Mouse (Mus musculus): ENCODE data around the gene Polr2h.

DNA sequence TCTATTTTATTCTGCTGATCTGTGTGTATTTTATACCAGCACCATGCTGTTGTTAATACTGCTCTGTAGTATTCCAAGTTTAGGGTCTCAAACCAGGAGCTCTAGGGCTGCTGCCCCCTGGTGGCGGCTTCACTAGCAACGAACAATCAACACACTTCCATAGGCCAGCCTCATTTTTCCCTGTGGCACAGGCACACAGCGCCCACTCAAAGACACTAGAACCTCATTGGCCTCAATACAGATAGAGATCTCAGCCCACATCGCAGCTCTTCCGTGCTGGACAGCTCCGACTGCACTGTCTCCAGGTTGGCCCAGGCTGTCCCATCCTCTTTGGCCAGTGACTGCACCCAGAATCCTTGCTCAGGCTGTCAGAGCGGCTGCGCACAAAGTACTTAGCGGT is 47.8 kb downstream of the Polr2h start:
- TF ChIP-seq POLR2A (IDR thresholded peaks at IDR 0.05; ENCODE audit: insufficient read depth, low read depth, low read length) (no peak), CTCF (IDR thresholded peaks at IDR 0.05) (peak; percentile 78), EP300 (IDR thresholded peaks at IDR 0.05; ENCODE audit: insufficient read depth, low read depth, low read length) (no peak)
